Mouse (Mus musculus) spleen, adult 2 months (tissue): ENCODE measurements around the gene Sema3a. TPM values are rescaled to one million over a fixed set of nuclear protein-coding genes. Genes with fewer than 3 reads are reported as not detected.
"Not testable (repeated sequence)": the region's sequence is repeated elsewhere in the genome, so short reads cannot be mapped to it uniquely, and the experiment has no call there.

Experiments
- DNase-seq, 2 experiments: peaks; one replicate each; pipeline versions ENCODE4 v3.0.0 to v3.0.0-alpha.2; 2012 to 2021; ENCODE audit warnings: low spot score in 2 of 2, low read depth in 1 of 2
- H3K27ac ChIP-seq: fragments of 200-500 bp; 2 replicates; pipeline ENCODE4 v1.5.1; 2012; ENCODE audit warnings: low read length, inconsistent platforms; ENCODE audit not compliant: insufficient read depth
- H3K27me3 ChIP-seq: fragments of 200-500 bp; 2 replicates; pipeline ENCODE4 v1.6.1; 2012; ENCODE audit warnings: mild to moderate bottlenecking, moderate library complexity, low read length, inconsistent platforms; ENCODE audit not compliant: control insufficient read depth, insufficient read depth
- H3K36me3 ChIP-seq: fragments of 200-500 bp; 2 replicates; pipeline ENCODE4 v1.6.1; 2012; ENCODE audit warnings: mild to moderate bottlenecking, low read length, inconsistent platforms; ENCODE audit not compliant: control insufficient read depth, insufficient read depth
- H3K4me1 ChIP-seq: fragments of 200-500 bp; 2 replicates; pipeline ENCODE4 v1.6.1; 2011; ENCODE audit warnings: inconsistent platforms; ENCODE audit not compliant: control insufficient read depth, insufficient read depth, insufficient read length
- H3K4me3 ChIP-seq: fragments of 200-500 bp; 2 replicates; pipeline ENCODE4 v1.5.1; 2011; ENCODE audit warnings: mild to moderate bottlenecking, inconsistent platforms; ENCODE audit not compliant: insufficient read depth, insufficient read length; ENCODE audit errors: extremely low read depth
- CTCF ChIP-seq: fragments of 200-500 bp; IDR thresholded peaks from 2 replicates; pipeline ENCODE4 v1.5.1; 2011; ENCODE audit warnings: mild to moderate bottlenecking, inconsistent platforms; ENCODE audit not compliant: insufficient read depth, insufficient read length, insufficient replicate concordance; ENCODE audit errors: extremely low read depth
- POLR2A ChIP-seq: fragments of 200-500 bp; IDR thresholded peaks from 2 replicates; pipeline ENCODE4 v1.6.1; 2011; ENCODE audit warnings: low read depth, low read length, inconsistent platforms
- WGBS: fragments of 180-500 bp; shearing (Covaris S2); methylation state at CpG from one replicate; pipeline ENCODE4 v1.1.7; 2018; 5-methylcytosine and 5-hydroxymethylcytosine counted together
- polyA plus RNA-seq: library from polyadenylated mRNA; depleted of rRNA; stranded (reverse); fragments of >200 nt; gene quantifications from 2 replicates; pipeline ENCODE4 v1.2.3, GENCODE M21; 2012

The Sema3a gene
- polyA plus RNA-seq, 1 experiment: 2.4 TPM

DNA sequence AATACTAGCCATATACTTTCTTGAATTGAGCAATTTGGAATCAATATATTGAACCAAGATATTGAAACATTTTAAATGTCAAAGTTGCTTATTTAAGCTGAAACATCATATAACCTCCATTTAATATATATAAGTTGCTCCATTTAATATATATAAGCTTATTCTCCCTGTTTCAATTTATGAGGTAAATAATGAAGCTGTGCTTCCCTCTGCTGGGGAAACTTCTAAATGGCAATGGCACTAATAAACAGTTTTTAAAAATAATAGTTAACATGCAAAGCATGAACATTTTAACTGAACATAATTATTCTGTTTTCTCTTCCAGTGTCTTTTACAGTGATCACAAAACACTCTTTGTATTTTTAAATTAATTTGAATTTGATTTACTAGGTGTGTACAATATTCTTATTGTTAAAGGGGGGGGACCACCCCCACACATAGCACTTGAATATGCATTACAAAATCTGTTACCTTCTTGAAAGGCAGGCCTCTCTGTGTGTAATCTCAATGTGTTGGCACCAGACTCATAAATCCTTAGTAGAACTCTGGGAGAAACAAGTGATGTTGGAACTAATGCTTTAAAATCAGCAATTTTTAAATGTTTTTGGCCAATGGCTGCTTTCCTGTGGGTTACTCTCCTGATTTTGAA is 460.5 kb downstream of the Sema3a start:
- H3K4me3 ChIP-seq: no peak overlapping the region
- no peaks in the 10 kb centered on the region for H3K36me3 ChIP-seq
- DNase-seq: no peak
- no peak for TF ChIP-seq POLR2A
- TF ChIP-seq CTCF: no peak
- H3K27me3 ChIP-seq: no peaks in the 10 kb centered on the region
- no peaks in the 10 kb centered on the region for H3K4me1 ChIP-seq
- H3K27ac ChIP-seq: no peak overlapping the region

DNA sequence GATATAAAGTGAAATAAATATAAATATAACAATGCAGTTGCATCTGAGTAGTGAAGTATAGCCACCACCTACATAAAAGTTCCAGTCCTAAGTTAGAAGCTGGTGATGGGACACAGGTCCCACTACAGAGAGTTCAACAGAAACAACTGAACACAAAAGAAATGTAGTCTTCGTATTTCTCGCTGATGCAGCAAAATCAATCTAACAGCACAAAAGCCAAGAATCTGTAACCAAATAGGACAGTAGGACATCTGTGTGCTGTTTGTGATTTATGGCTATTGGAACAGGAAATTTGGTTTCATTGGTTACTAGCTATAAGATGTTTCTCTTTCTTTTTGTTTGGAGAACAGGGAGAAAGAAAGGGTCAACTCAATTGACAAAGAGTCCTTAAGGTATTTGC is 469.2 kb downstream of the Sema3a start:
- Histone ChIP-seq H3K4me1 (no peaks in the 10 kb centered on the region), H3K4me3 (no peak overlapping the region), H3K36me3 (no peaks in the 10 kb centered on the region), H3K27ac (no peak overlapping the region), H3K27me3 (no peaks in the 10 kb centered on the region)
- TF ChIP-seq POLR2A (no peak), CTCF (no peak)
- no peak for DNase-seq
- WGBS: 86% methylated on average over 2 of the region's 2 CpGs

DNA sequence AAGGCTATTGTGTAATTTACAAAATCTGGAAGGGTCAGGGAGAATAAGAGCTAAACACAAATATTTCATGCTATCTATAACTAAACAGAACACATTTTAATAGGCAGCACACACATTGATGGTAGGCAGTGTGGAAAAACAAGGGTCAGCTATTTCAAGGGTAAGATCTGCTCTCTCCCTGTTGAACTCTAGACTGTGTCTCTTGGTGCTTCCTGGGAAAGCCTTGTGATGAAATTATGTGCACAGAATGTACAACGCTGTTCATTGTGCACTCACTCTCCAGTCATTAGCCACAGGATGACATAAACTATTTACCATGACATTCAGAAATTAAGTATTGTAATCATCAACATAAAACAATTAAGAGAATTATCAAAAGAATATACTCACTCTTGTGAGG is 486.4 kb downstream of the Sema3a start:
- Histone ChIP-seq H3K4me3 (no peak overlapping the region), H3K27me3 (no peaks in the 10 kb centered on the region), H3K4me1 (no peaks in the 10 kb centered on the region), H3K36me3 (no peaks in the 10 kb centered on the region), H3K27ac (no peak overlapping the region)
- no peak for DNase-seq
- TF ChIP-seq POLR2A (no peak), CTCF (no peak)
- 76% methylated on average over 1 of the region's 1 CpGs for WGBS

DNA sequence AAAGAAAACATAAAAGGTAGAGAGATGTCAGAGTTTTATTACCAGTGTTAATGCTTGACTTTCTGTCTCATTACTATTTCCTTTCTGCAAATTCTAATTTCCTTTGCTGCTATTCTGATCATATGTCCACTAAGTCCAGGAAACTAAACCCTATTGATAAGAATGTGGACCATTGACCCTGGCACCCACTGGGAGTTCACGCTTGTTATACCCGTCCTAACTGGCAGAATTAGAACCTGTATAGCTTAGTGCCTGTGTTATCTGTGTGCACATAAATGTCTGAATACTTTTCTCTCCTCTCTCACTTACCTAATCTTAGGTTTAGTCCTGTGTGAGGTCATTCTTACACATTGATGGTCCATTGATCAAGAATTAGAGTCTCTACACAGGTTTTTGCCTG is 486.9 kb downstream of the Sema3a start:
- DNase-seq: no peak
- Histone ChIP-seq H3K27me3 (no peaks in the 10 kb centered on the region), H3K4me1 (no peaks in the 10 kb centered on the region), H3K36me3 (no peaks in the 10 kb centered on the region), H3K27ac (no peak overlapping the region), H3K4me3 (no peak overlapping the region)
- TF ChIP-seq CTCF (no peak), POLR2A (no peak)
- WGBS: 89% methylated on average over 2 of the region's 2 CpGs

DNA sequence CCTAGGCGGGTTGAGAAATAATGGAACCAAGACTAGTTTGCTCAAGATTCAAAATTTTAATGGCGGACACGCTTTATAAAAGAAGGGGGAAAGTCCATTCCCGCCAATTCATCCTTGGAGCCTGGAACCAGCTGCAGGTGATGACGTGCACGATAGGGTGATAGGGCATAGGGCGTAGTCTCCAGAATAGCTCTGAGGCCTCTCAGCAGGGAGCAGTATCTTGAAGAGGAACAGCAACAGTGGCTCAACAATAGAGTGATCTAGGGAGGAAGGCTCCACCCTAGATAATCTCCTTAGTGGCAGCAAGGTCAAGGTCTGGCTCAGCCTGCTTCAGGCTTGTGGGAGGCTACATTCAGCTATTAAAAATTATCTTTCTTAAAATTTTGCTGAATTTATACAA is 489.4 kb downstream of the Sema3a start:
- WGBS: 86% methylated on average over 7 of the region's 7 CpGs
- H3K4me3 ChIP-seq, H3K27me3 ChIP-seq: not testable (repeated sequence)

DNA sequence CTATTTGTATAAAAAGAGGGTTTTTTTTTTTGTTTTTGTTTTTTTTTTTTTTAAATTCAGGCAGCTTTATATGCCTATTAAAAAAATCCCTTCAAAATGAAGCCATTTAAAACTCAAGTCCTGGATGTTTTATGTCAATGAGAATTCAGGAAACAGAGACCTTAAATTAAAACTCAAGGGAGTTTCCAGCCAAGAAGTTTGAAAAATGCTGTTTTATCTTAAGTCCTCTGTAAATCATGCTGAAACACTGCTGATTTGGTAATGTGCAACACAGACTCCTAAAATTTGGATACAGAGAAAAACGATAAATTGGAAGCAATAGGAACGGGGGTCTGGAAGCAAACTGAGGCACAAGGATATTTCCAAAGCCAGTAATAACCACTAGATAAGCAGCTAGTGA is 490.7 kb downstream of the Sema3a start:
- no peak for TF ChIP-seq POLR2A
- TF ChIP-seq CTCF: no peak
- no peak overlapping the region for H3K4me3 ChIP-seq
- no peaks in the 10 kb centered on the region for H3K36me3 ChIP-seq
- WGBS: 77% methylated on average over 2 of the region's 2 CpGs
- no peak for DNase-seq
- H3K4me1 ChIP-seq: no peaks in the 10 kb centered on the region
- no peak overlapping the region for H3K27ac ChIP-seq
- no peaks in the 10 kb centered on the region for H3K27me3 ChIP-seq

More for the DNA sequence above, 489.4 kb downstream of the Sema3a start:
- not testable (repeated sequence) for DNase-seq, H3K4me1 ChIP-seq, H3K27ac ChIP-seq, H3K36me3 ChIP-seq

DNA sequence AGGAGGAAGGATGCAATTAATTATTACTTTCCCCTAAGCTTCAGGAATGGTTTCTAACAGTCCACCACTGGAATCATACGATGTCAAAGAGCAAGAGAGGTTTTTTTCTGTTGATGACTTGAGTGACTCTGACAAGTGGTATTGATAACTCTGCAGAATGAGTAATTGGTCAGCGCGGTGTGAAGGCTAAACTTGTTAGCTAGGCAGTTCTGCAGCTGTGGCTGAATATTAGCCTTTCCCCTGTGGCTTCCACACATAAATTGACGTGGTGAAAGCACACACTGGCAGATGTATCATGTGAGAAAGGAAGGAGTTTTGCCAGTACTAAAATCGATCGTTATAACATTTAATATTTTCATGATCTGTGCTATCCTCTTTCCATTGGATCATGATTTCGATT is 497.4 kb downstream of the Sema3a start:
- Histone ChIP-seq H3K36me3 (no peaks in the 10 kb centered on the region), H3K27me3 (no peaks in the 10 kb centered on the region), H3K27ac (no peak overlapping the region), H3K4me1 (no peaks in the 10 kb centered on the region), H3K4me3 (no peak overlapping the region)
- WGBS: 86% methylated on average over 7 of the region's 7 CpGs
- TF ChIP-seq POLR2A: no peak
- TF ChIP-seq CTCF: no peak
- no peak for DNase-seq
